Mouse (Mus musculus) adrenal gland, adult 8-10 months (tissue): ENCODE measurements at regions not wholly inside any gene's neighbourhood (a gene's known extent, or its start where the extent isn't known, plus 50 kb on each side); places are given as distances from the start of the nearest gene placed in this dataset.

Source experiments
- DNase-seq: peaks from one replicate; pipeline ENCODE4 v3.0.0; 2022

- no peak for DNase-seq
Observed at GRCm38 (mm10) chr2:28287210-28287860, 94.5 kb downstream of the Olfm1 start.

GRCm38 (mm10) chr2:28289339-28289738 is 96.5 kb downstream of the Olfm1 start:
- DNase-seq: no peak

GRCm38 (mm10) chr2:28289860-28290471 is 97.2 kb downstream of the Olfm1 start:
- peak; percentile 18 for DNase-seq

- peak; percentile 26 for DNase-seq
Observed at GRCm38 (mm10) chr2:28294509-28294908, 101.7 kb downstream of the Olfm1 start.

- DNase-seq: no peak
Observed at GRCm38 (mm10) chr2:28296183-28296582, 103.4 kb downstream of the Olfm1 start.

- no peak for DNase-seq
Observed at GRCm38 (mm10) chr2:28298738-28299137, 105.9 kb downstream of the Olfm1 start.

- peak; percentile 26 for DNase-seq
Observed at GRCm38 (mm10) chr2:28299346-28299745, 106.6 kb downstream of the Olfm1 start.

- DNase-seq: no peak
Observed at GRCm38 (mm10) chr2:28301313-28301712, 108.5 kb downstream of the Olfm1 start.

GRCm38 (mm10) chr2:28303936-28304335 is 111.1 kb downstream of the Olfm1 start:
- DNase-seq: no peak

GRCm38 (mm10) chr2:28304712-28305111 is 111.9 kb downstream of the Olfm1 start:
- DNase-seq: peak; percentile 23

GRCm38 (mm10) chr2:28309122-28309521 is 116.3 kb downstream of the Olfm1 start:
- no peak for DNase-seq

- DNase-seq: no peak
Observed at GRCm38 (mm10) chr2:28312212-28312611, 119.4 kb downstream of the Olfm1 start.

- peak; percentile 4 for DNase-seq
Observed at GRCm38 (mm10) chr2:28325502-28325901, 121.1 kb upstream of the Ppp1r26 start.

- DNase-seq: no peak
Observed at GRCm38 (mm10) chr2:28326056-28326455, 120.5 kb upstream of the Ppp1r26 start.

- DNase-seq: no peak
Observed at GRCm38 (mm10) chr2:28326682-28327081, 119.9 kb upstream of the Ppp1r26 start.

- DNase-seq: no peak
Observed at GRCm38 (mm10) chr2:28329130-28329529, 117.5 kb upstream of the Ppp1r26 start.

GRCm38 (mm10) chr2:28335141-28335789 is 111.3 kb upstream of the Ppp1r26 start:
- DNase-seq: no peak

GRCm38 (mm10) chr2:28335810-28336209 is 110.8 kb upstream of the Ppp1r26 start:
- no peak for DNase-seq

- no peak for DNase-seq
Observed at GRCm38 (mm10) chr2:28336349-28337309, 110.0 kb upstream of the Ppp1r26 start.

GRCm38 (mm10) chr2:28337561-28337960 is 109.0 kb upstream of the Ppp1r26 start:
- no peak for DNase-seq

GRCm38 (mm10) chr2:28341304-28341703 is 105.3 kb upstream of the Ppp1r26 start:
- no peak for DNase-seq

GRCm38 (mm10) chr2:28348453-28348852 is 98.1 kb upstream of the Ppp1r26 start:
- no peak for DNase-seq

- DNase-seq: no peak
Observed at GRCm38 (mm10) chr2:28349911-28350310, 96.7 kb upstream of the Ppp1r26 start.
